Mouse (Mus musculus) lung, adult 18-20 months (tissue): ENCODE measurements around the gene Rsph6a.

Experiments used
- DNase-seq, 2 experiments: peaks; one replicate each; pipeline ENCODE4 v3.0.0; 2022; ENCODE audit warnings: mixed read lengths in 2 of 2

Rsph6a gene

DNA sequence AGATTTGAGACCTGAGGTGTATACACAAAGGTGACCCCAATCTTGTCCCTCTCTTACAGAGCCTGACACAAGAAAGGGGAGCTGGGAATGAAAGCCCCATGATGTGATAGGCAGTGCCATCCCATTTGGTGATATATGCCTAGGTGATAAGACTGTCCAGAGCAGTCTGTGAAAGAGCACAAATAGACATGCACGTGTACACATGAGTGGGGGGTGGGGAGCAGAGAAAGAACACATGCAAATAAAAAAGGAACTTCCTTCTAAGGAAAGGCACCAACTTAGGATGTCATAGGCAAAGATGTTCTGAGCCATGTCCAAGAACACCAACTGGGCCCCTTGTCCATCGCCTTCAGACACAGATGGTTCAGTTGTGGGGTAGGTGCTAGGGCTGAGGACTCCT is 50.0 kb downstream of the Rsph6a start:
- DNase-seq: no peak

DNA sequence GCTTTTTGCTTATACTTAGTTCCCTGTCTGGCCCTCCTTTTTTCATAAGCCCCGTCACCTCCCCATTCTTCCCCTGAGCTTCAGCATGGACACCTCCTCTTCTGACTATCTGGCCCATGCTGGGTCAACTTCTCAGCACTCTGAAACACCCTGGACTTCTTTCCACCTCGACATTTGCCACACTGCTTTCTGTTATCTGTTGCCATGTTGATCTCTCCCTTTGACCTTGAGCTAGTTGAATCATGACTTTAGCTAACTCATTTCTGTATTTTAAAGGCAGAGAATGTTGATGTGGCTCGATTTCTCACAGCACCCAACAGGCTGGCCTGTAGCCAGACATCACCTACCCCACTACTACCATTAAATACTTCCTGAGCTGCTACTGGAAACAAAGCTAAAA is 52.9 kb downstream of the Rsph6a start:
- DNase-seq: no peak

DNA sequence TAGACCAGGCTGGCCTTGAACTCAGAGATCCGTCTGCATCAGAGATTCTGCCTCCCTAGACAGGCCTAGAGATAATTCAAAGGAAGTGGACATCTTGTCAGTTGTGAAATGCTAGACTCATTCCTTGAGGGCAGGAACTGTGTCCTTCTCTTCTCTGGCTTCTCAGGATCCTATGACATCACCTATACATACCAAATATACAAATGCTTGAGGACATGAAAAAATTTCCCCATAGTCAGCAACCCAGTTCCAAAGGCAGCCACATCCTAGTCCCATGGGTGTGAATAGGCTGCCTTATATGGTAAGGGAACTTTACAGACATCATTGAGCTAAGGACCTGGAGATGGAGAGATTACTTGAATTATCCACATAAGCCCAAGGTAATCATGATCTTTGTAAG is 55.1 kb downstream of the Rsph6a start:
- DNase-seq: no peak

DNA sequence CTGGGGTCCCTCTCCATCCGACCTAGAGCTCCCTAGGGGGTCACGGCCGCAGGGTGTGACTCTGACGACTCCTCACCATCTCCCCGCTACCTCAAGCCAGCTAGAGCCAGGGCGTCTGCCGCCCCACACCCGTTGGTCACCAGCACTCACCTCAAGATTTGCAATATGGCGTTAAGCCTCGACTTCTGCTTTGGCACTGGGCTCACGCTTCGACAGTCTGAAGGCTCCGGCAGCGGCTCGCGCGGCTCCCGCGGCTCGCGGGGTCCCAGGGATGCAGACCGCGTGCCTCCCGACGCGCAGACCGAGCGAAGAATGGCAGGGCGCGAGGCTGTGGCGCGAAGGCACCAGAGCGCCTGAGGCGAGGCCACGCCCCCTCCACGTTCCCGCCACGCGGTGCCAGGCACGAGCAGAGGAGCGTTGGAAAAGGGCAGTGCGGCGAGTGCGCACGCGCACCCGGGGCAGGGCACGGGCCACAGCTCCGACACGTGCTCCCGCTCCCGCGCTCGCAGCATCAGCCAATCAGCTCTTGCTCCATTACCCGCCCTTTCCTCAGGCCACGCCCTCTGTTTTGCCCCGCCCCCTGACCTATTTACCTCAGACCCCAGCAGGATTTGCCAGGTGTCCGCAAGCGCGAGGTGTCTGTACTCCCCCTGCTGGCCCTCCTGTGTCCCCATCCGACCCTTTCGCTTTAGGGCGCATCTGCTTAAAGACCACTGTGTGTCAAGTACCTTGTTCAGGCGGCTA is 63.7 kb downstream of the Rsph6a start, which contains the start of gene Gm4969:
Gm4969 (minus strand) TSS at position 341 of the 744 bp plus-strand sequence.
- DNase-seq: peak; percentile 39 to 56

DNA sequence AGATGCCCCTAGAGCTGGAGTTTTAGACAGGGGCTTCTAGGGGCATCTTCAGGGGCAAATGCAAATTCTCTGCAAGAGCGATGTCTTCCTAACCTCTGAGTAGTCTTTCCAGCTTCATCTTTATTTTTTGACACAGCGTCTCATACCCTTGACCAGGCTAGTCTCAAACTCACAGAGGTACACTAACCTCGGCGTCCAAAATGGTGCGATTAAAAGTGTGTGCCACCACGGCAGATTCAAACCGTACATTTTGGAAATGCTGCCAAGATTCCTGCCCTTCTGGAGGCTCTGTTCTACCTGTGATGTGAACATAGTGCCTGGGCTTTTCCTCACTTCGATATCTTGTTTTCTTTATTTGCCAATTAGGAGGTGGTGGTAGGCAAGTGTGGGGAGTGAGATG is 64.6 kb downstream of the Rsph6a start:
- DNase-seq: no peak

DNA sequence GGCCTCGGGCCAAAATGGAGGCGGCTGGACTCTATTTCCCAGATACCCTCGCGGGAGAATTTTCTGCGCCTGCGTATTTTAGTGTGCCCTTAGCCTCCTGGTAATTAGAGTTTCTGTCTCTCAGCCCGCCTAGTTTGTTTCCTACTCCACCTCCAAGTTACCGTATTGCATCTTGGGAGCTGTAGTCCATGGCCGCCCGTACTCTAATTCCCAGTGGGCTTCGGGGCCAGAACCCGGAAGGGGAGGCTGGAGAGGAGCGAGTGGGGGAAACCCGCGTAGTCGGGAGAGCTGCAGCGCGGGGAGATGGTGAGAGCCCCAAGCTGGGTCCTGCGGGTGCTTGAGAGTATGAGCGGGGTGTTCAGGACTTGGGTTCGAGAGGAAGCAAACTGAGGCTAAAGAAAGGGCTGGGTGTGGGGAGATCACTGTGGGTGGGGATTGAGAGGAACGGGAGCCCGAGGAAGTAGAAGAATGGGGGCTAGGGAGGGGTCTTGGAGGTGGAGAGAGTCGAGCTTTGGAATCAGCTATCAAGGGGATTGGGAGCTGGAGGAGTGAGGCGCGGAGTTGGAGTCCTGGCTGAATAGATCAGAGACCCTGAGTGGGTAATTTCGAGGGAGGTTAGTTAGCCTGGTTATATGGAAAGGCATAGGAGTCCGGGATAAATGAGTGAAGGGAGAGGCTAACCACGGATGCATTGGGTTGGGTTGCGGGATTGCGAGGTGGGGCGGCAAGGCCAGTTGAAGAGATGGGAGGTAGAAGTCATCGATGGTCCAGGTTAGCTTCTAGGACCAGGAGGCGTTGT is 65.3 kb downstream of the Rsph6a start, which contains the start of gene Fbxo46:
Fbxo46 (plus strand) TSS at position 229 of the 799 bp plus-strand sequence.
- peak; percentile 97 to 98 for DNase-seq

DNA sequence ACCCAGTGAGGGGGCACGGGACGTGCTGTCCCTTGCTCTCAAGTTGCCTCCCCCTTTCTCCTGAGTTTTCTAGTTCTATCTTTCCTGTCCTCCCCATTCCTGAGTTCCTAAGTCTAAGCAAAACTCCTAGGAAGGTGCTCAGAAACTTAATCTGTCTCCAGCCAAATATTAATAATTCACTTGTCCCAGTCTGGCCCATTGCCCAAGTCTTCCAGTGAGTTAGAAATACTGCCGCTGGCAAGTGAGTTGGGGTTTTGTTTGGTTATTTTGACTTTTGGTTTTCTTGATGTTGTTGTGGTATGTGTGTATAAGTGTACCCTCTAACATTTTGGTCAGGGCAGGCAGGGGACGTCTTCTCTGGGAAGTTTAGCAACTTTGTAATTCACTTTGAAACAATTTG is 67.2 kb downstream of the Rsph6a start:
- no peak for DNase-seq
